Mouse (Mus musculus): ENCODE results near the gene Ankrd45. TPM values are rescaled to one million over a fixed set of nuclear protein-coding genes. Genes with fewer than 3 reads are reported as not detected.

Gene Ankrd45
- polyA plus RNA-seq (2017; shearing (Covaris generic)), result not detected

GRCm38 (mm10) chr1:161142531-161143159 is at the start of gene Ankrd45:
Ankrd45 (plus strand) TSS chr1:161142691.

DNA sequence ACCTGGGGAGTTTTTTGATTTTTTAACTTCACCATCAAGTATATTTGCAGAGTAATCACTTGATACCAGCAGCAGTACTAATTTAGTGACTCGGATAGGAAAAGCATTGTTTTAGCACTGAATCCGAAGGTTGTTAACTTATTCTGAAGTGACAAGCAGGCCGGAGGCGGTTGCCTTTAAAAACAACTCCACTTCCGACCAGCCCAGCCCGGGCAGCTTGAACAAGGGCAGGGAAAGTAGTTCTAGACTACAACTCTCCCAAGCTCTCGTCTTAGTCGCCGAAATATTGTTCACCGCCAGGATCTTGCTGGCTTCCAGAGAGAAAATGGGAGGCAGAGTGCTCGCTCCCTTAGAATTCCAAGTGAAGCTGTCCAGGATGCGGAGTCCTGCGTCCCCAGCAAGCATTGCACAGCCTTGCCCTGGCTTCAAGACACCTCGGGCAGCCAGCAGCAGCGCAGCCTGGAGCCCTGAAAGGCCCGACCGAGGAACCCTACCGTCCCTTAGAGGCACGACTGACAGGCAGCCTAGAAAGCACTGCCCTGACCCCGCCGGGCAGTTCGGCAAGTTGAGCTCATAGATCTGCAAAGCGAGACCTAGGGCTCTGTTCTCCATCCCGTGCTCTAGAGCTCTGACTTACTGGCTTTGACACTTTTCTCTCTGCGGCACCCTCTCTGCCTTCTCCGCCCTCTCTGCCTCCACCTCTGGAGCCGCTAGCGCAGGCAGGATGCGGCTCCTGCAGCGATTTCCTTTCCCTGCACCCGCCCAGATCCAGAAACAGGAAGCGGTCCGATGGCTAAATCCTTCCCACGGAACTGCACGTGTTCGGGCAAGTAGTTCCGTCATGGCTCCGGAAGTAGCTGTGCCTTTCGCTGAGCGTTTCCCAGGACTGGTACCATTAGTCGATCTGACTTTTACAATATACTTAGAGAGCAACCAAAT is 11.5 kb upstream of the Ankrd45 start, which contains the start of gene Klhl20:
Klhl20 (minus strand) TSS at position 786 of the 939 bp plus-strand sequence.

GRCm38 (mm10) chr1:161159214-161159613 is 16.7 kb downstream of the Ankrd45 start, which contains the start of gene Tex50:
Tex50 (minus strand) TSS chr1:161159314.

Other genes with a start within 250 kb of the Ankrd45 start
- gene Rc3h1, start 236.3 kb upstream of the Ankrd45 start, polyA plus RNA-seq (2017; shearing (Covaris generic)), result 21.4 TPM
- gene Serpinc1, start 164.1 kb upstream of the Ankrd45 start, polyA plus RNA-seq (2017; shearing (Covaris generic)), result 1.0 TPM
- 8.8 TPM for gene Zbtb37, start 107.8 kb upstream of the Ankrd45 start, polyA plus RNA-seq (2017; shearing (Covaris generic))
- gene Dars2, start 72.0 kb upstream of the Ankrd45 start, polyA plus RNA-seq (2017; shearing (Covaris generic)), result 13.5 TPM
- gene Cenpl, start 72.0 kb upstream of the Ankrd45 start, polyA plus RNA-seq (2017; shearing (Covaris generic)), result 81.4 TPM
- 16.1 TPM for gene Klhl20, start 11.2 kb upstream of the Ankrd45 start, polyA plus RNA-seq (2017; shearing (Covaris generic))
- gene Tex50, start 16.6 kb downstream of the Ankrd45 start, polyA plus RNA-seq (2017; shearing (Covaris generic)), result not detected
- 1,138 TPM for gene Prdx6, start 108.5 kb downstream of the Ankrd45 start, polyA plus RNA-seq (2017; shearing (Covaris generic))